Mouse (Mus musculus) myocyte (in vitro differentiated cells): Measurements from ENCODE around the gene Kif26b.

Experiments
- POLR2A ChIP-seq: IDR thresholded peaks from one replicate; pipeline ENCODE4 v1.6.1; 2011; ENCODE audit warnings: low read depth, mild to moderate bottlenecking, control low read depth, moderate library complexity; ENCODE audit not compliant: insufficient read length
- REST ChIP-seq: IDR thresholded peaks from one replicate; pipeline ENCODE4 v1.6.1; 2011; ENCODE audit warnings: mild to moderate bottlenecking, control low read depth, moderate library complexity; ENCODE audit not compliant: insufficient read depth, insufficient read length

GRCm38 (mm10) chr1:178848380-178849106, 319.6 kb downstream of the Kif26b start:
- TF ChIP-seq REST (no peak), POLR2A (no peak)
